Mouse (Mus musculus) ES-E14 (cell line): ENCODE measurements around the gene Polr2h.

Experiments used
- CHD2 ChIP-seq: IDR thresholded peaks from 2 replicates; pipeline ENCODE4 v1.6.1; 2014; ENCODE audit warnings: mild to moderate bottlenecking, low read depth, low read length, inconsistent platforms
- HCFC1 ChIP-seq: IDR thresholded peaks from 2 replicates; pipeline ENCODE4 v1.6.1; 2012; ENCODE audit warnings: low read length, inconsistent platforms, borderline replicate concordance; ENCODE audit not compliant: insufficient read depth
- ZC3H11A ChIP-seq: IDR thresholded peaks from 2 replicates; pipeline ENCODE4 v1.6.1; 2012; ENCODE audit warnings: low read depth, mild to moderate bottlenecking, inconsistent platforms, low read length, borderline replicate concordance
- ZNF384 ChIP-seq: IDR thresholded peaks from 2 replicates; pipeline ENCODE4 v1.6.1; 2012; ENCODE audit warnings: low read depth, low read length, inconsistent platforms

GRCm38 (mm10) chr16:20733731-20734730 is 16.6 kb downstream of the Polr2h start, which contains the start of gene Thpo:
- TF ChIP-seq HCFC1 (no peak), CHD2 (no peak), ZC3H11A (no peak), ZNF384 (no peak)
